Mouse (Mus musculus): ENCODE results near the gene Zmynd8. TPM values are rescaled to one million over a fixed set of nuclear protein-coding genes. Genes with fewer than 3 reads are reported as not detected.

The Zmynd8 gene
- polyA plus RNA-seq, 1 experiment from 2014 or later: 57.0 TPM

DNA sequence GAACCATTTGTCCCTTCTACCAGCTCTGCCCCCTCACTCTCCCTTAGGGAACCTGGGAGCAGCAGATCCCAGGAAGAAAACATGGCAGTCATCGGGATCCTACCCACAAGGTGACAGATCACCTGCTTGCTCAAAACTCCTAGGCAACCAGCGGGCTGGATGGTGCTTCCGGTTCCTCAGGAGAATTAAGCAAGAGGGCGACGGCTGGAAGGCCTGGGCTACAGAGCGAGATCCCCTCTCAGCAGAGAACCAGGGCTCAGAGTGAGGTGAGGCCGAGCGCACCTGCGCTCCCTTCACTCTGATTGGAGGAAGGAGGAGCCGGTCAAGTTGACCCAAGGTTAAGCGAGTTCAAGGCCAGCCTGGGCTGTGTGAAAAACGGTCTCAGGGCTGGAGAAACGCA is 2.6 kb downstream of the Zmynd8 start:
- no peaks in the 10 kb centered on the region for H3K27me3 ChIP-seq
- no peak overlapping the region for H3K4me3 ChIP-seq (replicated peaks)
- H3K9ac ChIP-seq (replicated peaks): no peak overlapping the region
- ATAC-seq (ENCODE audit: insufficient number of reproducible peaks, insufficient read depth, low FRiP score, low TSS enrichment, low read depth): no peak
- H3K4me1 ChIP-seq (replicated peaks): peaks cover 42% of the 10 kb centered on the region
- whole genome bisulfite sequencing: 69% methylated on average over 13 of the region's 13 CpGs
- no peaks in the 10 kb centered on the region for H3K36me3 ChIP-seq
- no peak overlapping the region for H3K4me2 ChIP-seq
- H3K27ac ChIP-seq: no peak overlapping the region
- no peaks in the 10 kb centered on the region for H3K9me3 ChIP-seq

GRCm38 (mm10) chr2:165895687-165896086 is 3.1 kb downstream of the Zmynd8 start:
- H3K4me3 ChIP-seq (replicated peaks): no peak overlapping the region
- no peaks in the 10 kb centered on the region for H3K27me3 ChIP-seq
- no peaks in the 10 kb centered on the region for H3K36me3 ChIP-seq
- no peak for ATAC-seq (ENCODE audit: insufficient number of reproducible peaks, insufficient read depth, low FRiP score, low TSS enrichment, low read depth)
- 82% methylated on average over 4 of the region's 4 CpGs for WGBS
- H3K9me3 ChIP-seq: no peaks in the 10 kb centered on the region
- peaks cover 38% of the 10 kb centered on the region for H3K4me1 ChIP-seq (replicated peaks)
- no peak overlapping the region for H3K4me2 ChIP-seq
- 0 out of 2 replicates have a peak overlapping the region, but pooled peaks have one; percentile 45 for H3K27ac ChIP-seq
- no peak overlapping the region for H3K9ac ChIP-seq (replicated peaks)

- Histone ChIP-seq H3K4me1 (replicated peaks) (peaks cover 32% of the 10 kb centered on the region), H3K4me3 (replicated peaks) (no peak overlapping the region), H3K27ac (no peak overlapping the region), H3K36me3 (no peaks in the 10 kb centered on the region), H3K27me3 (no peaks in the 10 kb centered on the region), H3K9ac (replicated peaks) (no peak overlapping the region), H3K9me3 (no peaks in the 10 kb centered on the region), H3K4me2 (no peak overlapping the region)
- WGBS: 59% methylated on average over 3 of the region's 4 CpGs
- ATAC-seq (ENCODE audit: insufficient number of reproducible peaks, insufficient read depth, low FRiP score, low TSS enrichment, low read depth): no peak
These were observed 4.3 kb downstream of the Zmynd8 start for GRCm38 (mm10) chr2:165894533-165894932.

DNA sequence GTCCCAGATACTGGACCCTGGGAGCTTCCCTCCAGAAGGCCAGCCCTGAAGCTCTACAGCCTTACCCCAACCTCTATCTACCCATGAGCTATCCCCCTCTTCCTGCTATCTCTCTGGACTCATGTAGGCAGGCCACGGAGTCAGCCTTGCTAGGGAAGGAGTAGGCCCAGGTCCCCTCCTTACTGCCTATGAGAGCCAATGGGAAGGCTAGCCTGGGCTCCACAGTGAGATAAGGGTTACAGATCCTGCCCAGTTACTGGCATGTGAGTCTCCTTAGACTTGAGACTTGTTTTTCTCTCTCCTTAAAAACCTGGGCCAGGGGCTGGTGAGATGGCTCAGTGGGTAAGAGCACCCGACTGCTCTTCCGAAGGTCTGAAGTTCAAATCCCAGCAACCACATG is 5.6 kb downstream of the Zmynd8 start:
- Histone ChIP-seq H3K4me1 (replicated peaks) (peaks cover 32% of the 10 kb centered on the region), H3K9ac (replicated peaks) (no peak overlapping the region), H3K4me3 (replicated peaks) (no peak overlapping the region), H3K27ac (0 out of 2 replicates have a peak overlapping the region, but pooled peaks have one; percentile 45), H3K27me3 (no peaks in the 10 kb centered on the region), H3K9me3 (no peaks in the 10 kb centered on the region), H3K36me3 (no peaks in the 10 kb centered on the region), H3K4me2 (no peak overlapping the region)
- no peak for ATAC-seq (ENCODE audit: insufficient number of reproducible peaks, insufficient read depth, low FRiP score, low TSS enrichment, low read depth)
- 88% methylated on average over 3 of the region's 3 CpGs for WGBS

GRCm38 (mm10) chr2:165892626-165893025 is 6.2 kb downstream of the Zmynd8 start:
- peaks cover 38% of the 10 kb centered on the region for H3K4me1 ChIP-seq (replicated peaks)
- no peak for ATAC-seq (ENCODE audit: insufficient number of reproducible peaks, insufficient read depth, low FRiP score, low TSS enrichment, low read depth)
- H3K36me3 ChIP-seq: no peaks in the 10 kb centered on the region
- 0 out of 2 replicates have a peak overlapping the region, but pooled peaks have one; percentile 45 for H3K27ac ChIP-seq
- H3K4me2 ChIP-seq: no peak overlapping the region
- no peak overlapping the region for H3K9ac ChIP-seq (replicated peaks)
- 79% methylated on average over 5 of the region's 5 CpGs for WGBS
- no peak overlapping the region for H3K4me3 ChIP-seq (replicated peaks)
- no peaks in the 10 kb centered on the region for H3K27me3 ChIP-seq
- H3K9me3 ChIP-seq: no peaks in the 10 kb centered on the region

GRCm38 (mm10) chr2:165890401-165890800 is 8.4 kb downstream of the Zmynd8 start:
- H3K4me1 ChIP-seq (replicated peaks): peaks cover 53% of the 10 kb centered on the region

DNA sequence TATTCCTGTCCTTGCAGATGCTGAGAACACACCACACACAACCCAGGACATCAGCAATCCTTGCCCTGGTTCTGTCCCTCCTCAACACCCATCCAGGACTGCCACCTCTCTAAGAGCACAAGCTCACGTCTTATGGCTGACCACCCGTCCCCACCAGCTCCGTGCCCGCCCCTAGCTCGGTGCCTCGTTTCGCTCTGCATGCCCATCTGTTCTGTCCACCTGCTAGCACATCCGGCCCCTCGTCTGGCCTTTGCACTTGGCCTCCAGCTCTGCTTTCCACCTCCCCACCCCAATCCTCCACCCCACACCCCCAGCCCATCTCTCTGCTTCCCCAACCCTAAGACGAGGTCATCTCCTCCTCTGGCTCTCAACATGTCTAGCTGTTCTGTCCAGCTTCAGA is 8.9 kb downstream of the Zmynd8 start:
- no peak overlapping the region for H3K4me2 ChIP-seq
- H3K4me1 ChIP-seq (replicated peaks): peaks cover 55% of the 10 kb centered on the region
- H3K9me3 ChIP-seq: no peaks in the 10 kb centered on the region
- H3K27ac ChIP-seq: peak overlapping the region; percentile 50; the same call in 1 of the 2 replicates
- no peaks in the 10 kb centered on the region for H3K27me3 ChIP-seq
- ATAC-seq (ENCODE audit: insufficient number of reproducible peaks, insufficient read depth, low FRiP score, low TSS enrichment, low read depth): no peak
- no peak overlapping the region for H3K4me3 ChIP-seq (replicated peaks)
- no peaks in the 10 kb centered on the region for H3K36me3 ChIP-seq
- H3K9ac ChIP-seq (replicated peaks): no peak overlapping the region
- WGBS: 78% methylated on average over 10 of the region's 10 CpGs

More at GRCm38 (mm10) chr2:165890401-165890800, 8.4 kb downstream of the Zmynd8 start:
- Histone ChIP-seq H3K27me3 (no peaks in the 10 kb centered on the region), H3K4me2 (no peak overlapping the region), H3K4me3 (replicated peaks) (no peak overlapping the region), H3K9ac (replicated peaks) (no peak overlapping the region), H3K9me3 (no peaks in the 10 kb centered on the region), H3K27ac (0 out of 2 replicates have a peak overlapping the region, but pooled peaks have one; percentile 50), H3K36me3 (no peaks in the 10 kb centered on the region)
- ATAC-seq (ENCODE audit: insufficient number of reproducible peaks, insufficient read depth, low FRiP score, low TSS enrichment, low read depth): no peak
- WGBS: 76% methylated on average over 10 of the region's 10 CpGs

DNA sequence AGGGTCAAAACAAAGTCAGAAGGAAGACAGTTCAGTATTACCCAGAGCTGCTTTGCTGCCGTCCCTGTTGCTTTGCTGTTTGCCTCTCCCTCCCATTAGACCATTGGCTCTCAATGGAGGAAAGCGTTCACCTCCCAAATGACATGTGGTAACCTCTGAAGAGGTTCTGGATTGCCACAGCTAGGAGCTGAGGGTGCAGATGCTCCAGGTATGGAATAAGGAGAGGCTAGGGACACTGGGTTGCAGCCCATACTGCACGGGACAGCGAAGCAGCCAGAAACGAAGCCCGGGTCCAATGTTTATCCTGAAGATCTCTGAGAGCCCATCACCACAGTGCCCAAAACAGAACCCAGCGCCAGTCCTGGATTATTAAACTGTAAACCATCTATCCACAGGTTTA is 9.6 kb downstream of the Zmynd8 start:
- H3K4me1 ChIP-seq (replicated peaks): peaks cover 57% of the 10 kb centered on the region
- H3K4me3 ChIP-seq (replicated peaks): no peak overlapping the region
- no peaks in the 10 kb centered on the region for H3K9me3 ChIP-seq
- no peak overlapping the region for H3K4me2 ChIP-seq
- no peak overlapping the region for H3K9ac ChIP-seq (replicated peaks)
- no peak for ATAC-seq (ENCODE audit: insufficient number of reproducible peaks, insufficient read depth, low FRiP score, low TSS enrichment, low read depth)
- 64% methylated on average over 7 of the region's 7 CpGs for WGBS
- peak overlapping the region; percentile 100 for H3K27ac ChIP-seq
- H3K27me3 ChIP-seq: no peaks in the 10 kb centered on the region
- H3K36me3 ChIP-seq: no peaks in the 10 kb centered on the region

DNA sequence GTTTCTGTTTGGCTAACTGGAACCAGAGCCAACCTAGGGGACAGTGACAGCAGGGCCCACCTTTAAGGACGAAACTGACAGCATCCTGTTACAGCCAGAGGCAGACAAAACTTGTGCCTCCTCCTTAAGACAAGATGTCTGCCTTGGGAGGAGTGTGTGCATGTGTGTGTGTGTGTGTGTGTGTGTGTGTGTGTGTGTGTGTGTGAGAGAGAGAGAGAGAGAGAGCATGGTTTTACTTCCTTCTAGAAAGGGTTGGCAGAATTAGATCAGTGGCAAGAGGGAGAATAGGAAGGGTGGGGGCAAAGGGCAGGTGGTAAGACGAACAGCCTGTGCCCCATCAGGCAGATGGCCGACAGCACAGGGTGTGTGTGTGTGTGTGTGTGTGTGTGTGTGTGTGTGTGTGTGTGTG is 10.0 kb downstream of the Zmynd8 start:
- 25% methylated on average over 3 of the region's 3 CpGs for WGBS
- H3K4me1 ChIP-seq (replicated peaks): peaks cover 61% of the 10 kb centered on the region
- H3K27me3 ChIP-seq: no peaks in the 10 kb centered on the region
- no peaks in the 10 kb centered on the region for H3K9me3 ChIP-seq
- no peak overlapping the region for H3K4me3 ChIP-seq (replicated peaks)
- peak overlapping the region; percentile 32 for H3K4me2 ChIP-seq
- H3K9ac ChIP-seq (replicated peaks): peak overlapping the region; percentile 45; the same call in 1 of the 2 replicates
- H3K36me3 ChIP-seq: no peaks in the 10 kb centered on the region
- ATAC-seq (ENCODE audit: insufficient number of reproducible peaks, insufficient read depth, low FRiP score, low TSS enrichment, low read depth): no peak
- H3K27ac ChIP-seq: peak overlapping the region; percentile 100

- no peak overlapping the region for H3K4me3 ChIP-seq (replicated peaks)
- 14% methylated on average over 13 of the region's 13 CpGs for WGBS
- no peaks in the 10 kb centered on the region for H3K27me3 ChIP-seq
- peaks cover 66% of the 10 kb centered on the region for H3K4me1 ChIP-seq (replicated peaks)
- peak overlapping the region; percentile 45 for H3K9ac ChIP-seq (replicated peaks)
- no peaks in the 10 kb centered on the region for H3K9me3 ChIP-seq
- no peak for ATAC-seq (ENCODE audit: insufficient number of reproducible peaks, insufficient read depth, low FRiP score, low TSS enrichment, low read depth)
- peak overlapping the region; percentile 32 for H3K4me2 ChIP-seq
- H3K27ac ChIP-seq: peak overlapping the region; percentile 100
- no peaks in the 10 kb centered on the region for H3K36me3 ChIP-seq
These were observed 10.4 kb downstream of the Zmynd8 start for GRCm38 (mm10) chr2:165888396-165888795.

DNA sequence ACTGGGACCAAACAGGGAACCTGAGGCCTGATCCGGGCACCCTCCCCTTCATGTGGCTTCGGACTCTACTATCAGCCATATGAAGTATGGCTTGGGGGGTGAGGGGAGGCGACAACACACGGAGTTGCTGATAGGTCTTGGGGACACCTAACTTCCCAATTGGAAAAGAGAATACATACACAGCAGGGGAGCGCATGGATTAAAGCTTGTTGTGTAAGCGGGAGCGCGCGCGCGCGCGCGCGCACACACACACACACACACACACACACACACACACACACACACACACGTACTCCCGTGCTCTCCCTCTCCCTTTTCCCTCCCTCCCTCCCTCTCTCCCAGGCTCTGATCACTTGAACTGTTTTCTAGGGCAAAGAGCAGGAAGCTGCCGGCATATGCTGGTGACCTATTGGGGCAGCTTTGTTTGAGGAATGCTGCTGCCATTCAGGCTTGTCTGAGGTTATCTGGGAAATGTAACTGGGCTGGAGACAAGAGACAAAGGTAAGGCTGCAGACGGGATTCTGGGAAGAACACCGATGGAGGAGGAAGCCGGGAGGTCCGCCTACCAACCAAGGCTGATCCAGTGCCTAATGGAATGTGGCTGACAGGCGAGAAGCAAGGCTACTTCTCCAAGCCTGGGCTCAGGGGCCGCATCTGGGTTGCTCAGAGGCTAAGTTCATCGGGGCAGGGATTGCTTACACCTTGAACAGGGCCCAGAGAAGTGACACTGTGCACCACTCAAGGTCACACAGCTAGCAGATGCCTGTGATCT is 11.8 kb downstream of the Zmynd8 start:
- peaks cover 79% of the 10 kb centered on the region for H3K4me1 ChIP-seq (replicated peaks)
- H3K27ac ChIP-seq: peak overlapping the region; percentile 100
- no peak overlapping the region for H3K4me3 ChIP-seq (replicated peaks)
- H3K9ac ChIP-seq (replicated peaks): peak overlapping the region; percentile 44
- no peaks in the 10 kb centered on the region for H3K36me3 ChIP-seq
- peak overlapping the region; percentile 37 for H3K4me2 ChIP-seq
- ATAC-seq (ENCODE audit: insufficient number of reproducible peaks, insufficient read depth, low FRiP score, low TSS enrichment, low read depth): no peak
- no peaks in the 10 kb centered on the region for H3K9me3 ChIP-seq
- WGBS: 6% methylated on average over 18 of the region's 25 CpGs
- H3K27me3 ChIP-seq: no peaks in the 10 kb centered on the region

DNA sequence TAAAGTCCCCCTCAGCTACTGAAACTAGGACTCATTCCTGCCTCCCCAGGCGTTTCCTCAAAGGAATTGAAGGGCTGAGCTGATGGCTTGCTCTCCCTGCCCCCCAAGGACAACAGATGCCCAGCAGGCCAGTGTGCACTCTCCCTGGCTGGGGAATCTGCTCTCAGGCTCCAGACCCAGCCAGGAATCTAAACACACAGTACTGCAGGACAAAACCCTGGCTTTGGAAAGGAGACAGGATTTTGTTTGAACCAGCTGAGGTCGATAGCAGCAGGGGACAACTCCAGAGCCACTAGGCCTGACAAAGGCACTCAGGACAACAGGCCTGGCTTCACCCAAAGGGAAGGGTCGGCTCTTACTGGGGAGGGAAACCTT is 12.3 kb downstream of the Zmynd8 start:
- no peaks in the 10 kb centered on the region for H3K9me3 ChIP-seq
- no peaks in the 10 kb centered on the region for H3K36me3 ChIP-seq
- 1% methylated on average over 3 of the region's 3 CpGs for WGBS
- peaks cover 85% of the 10 kb centered on the region for H3K4me1 ChIP-seq (replicated peaks)
- H3K4me3 ChIP-seq (replicated peaks): no peak overlapping the region
- peak overlapping the region; percentile 44 for H3K9ac ChIP-seq (replicated peaks)
- no peak for ATAC-seq (ENCODE audit: insufficient number of reproducible peaks, insufficient read depth, low FRiP score, low TSS enrichment, low read depth)
- H3K27me3 ChIP-seq: no peaks in the 10 kb centered on the region
- peak overlapping the region; percentile 100 for H3K27ac ChIP-seq
- peak overlapping the region; percentile 37 for H3K4me2 ChIP-seq

All from limb, embryonic 12.5 days (tissue).